Mouse (Mus musculus) gonadal fat pad, adult 2 months (tissue): ENCODE results near the gene Fbxl16. TPM values are rescaled to one million over a fixed set of nuclear protein-coding genes. Genes with fewer than 3 reads are reported as not detected.
"Not testable (repeated sequence)": the region's sequence is repeated elsewhere in the genome, so short reads cannot be mapped to it uniquely, and the experiment has no call there.

Source experiments
- DNase-seq: peaks from one replicate; pipeline ENCODE4 v3.0.0-alpha.2; 2012; ENCODE audit warnings: low read depth
- polyA plus RNA-seq: library from polyadenylated mRNA; depleted of rRNA; stranded (reverse); fragments of >200 nt; gene quantifications from 2 replicates; pipeline ENCODE4 v1.2.3, GENCODE M21; 2012

Gene Fbxl16
- polyA plus RNA-seq, 1 experiment, result 0.58 TPM

DNA sequence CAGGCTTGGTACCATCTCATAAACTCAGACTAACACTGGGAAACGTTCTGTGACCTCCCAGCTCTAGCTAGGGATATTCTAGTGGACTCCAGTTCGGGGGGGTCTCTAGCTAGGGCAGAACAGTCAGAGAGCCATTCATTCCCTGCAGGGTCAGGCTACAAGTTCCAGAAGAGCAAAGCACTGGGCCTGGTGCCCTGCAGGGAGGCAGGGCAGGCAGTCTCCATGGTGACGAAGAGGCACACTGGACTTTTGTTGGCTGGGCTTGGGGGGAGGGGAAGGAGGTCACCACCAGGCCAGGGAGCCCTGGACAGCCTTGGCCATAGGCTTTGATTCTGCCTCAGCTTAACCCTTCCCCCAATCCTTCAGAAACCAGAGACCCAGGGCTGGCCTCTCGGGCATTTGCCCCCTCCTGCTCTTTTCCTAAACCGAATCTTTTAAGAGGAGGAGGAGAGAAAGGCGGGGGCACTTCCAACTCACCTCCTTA is 13.2 kb upstream of the Fbxl16 start, which contains the start of gene AC134908.4:
Gene AC134908.4, minus strand, starts transcription at position 51 of the 484 bp plus-strand sequence.
- DNase-seq, result no peak

DNA sequence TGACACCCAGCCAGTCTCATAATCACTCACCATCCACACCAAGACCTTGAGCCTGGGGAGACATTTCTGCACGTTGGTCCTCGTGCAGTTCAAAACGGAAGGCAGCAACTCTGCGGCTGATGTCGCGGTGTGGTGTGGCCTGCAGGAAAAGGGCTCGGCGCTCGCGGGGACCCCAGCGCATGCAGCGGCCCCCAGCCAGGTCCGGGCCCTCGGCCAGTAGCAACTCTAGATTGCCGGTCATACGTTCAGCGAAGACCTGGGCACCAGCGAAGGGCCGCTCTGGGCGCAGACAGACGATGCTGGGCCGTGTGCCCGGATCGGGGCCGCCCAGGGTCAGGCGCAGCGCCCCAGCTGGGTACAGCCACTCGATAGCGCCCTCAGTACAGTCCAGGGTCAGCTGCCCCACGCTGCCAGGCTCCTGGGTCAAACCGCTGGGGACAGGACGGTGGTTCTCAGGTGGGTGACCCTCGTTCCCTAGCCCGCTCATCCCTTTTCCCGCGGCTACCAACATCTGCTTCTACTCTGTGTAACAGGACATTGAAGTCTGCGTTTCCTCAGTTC is 12.6 kb upstream of the Fbxl16 start:
- no peak for DNase-seq

DNA sequence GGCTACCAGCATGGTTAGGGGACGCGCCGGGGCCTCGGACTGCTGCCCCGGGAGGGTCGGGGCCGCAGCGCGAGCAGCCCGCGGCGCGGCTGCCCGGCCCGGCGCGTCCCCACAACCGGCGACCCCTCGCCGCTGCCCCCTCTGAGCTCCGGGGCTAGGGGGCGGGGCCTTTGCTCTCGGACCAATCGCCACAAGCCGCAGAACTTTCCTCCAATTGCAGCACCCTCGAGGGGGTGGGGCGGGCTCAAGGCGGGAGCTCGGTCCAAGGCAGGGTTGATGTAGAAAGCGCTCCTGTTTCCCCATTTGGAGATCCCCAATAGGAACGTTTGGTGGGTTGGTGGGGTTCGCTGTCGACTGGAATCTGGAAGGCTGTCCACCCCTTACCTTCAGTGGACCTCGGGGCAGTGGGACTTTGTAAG is 11.9 kb upstream of the Fbxl16 start, which contains the start of gene Metrn:
Gene Metrn, minus strand, starts transcription at position 186 of the 419 bp plus-strand sequence.
- no peak for DNase-seq

DNA sequence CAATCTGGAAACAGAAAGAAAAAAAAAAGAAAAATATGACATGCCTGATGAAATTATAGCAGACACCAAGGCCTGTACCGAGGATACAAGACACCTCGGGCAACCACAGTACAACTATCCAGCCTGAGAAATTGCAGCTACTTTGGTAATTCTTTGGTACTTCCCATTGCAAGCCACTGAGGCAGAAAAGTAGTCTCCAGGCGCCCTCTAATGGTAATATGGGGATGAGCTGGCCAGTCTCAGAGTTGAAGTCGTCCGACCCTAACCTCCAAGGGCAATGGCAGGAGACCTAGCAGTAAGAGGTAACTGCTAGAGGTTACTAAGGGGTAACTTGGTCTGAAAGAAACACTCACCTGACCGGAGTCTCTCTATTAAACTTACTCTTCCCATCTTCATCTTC is 7.9 kb upstream of the Fbxl16 start:
- no peak for DNase-seq

DNA sequence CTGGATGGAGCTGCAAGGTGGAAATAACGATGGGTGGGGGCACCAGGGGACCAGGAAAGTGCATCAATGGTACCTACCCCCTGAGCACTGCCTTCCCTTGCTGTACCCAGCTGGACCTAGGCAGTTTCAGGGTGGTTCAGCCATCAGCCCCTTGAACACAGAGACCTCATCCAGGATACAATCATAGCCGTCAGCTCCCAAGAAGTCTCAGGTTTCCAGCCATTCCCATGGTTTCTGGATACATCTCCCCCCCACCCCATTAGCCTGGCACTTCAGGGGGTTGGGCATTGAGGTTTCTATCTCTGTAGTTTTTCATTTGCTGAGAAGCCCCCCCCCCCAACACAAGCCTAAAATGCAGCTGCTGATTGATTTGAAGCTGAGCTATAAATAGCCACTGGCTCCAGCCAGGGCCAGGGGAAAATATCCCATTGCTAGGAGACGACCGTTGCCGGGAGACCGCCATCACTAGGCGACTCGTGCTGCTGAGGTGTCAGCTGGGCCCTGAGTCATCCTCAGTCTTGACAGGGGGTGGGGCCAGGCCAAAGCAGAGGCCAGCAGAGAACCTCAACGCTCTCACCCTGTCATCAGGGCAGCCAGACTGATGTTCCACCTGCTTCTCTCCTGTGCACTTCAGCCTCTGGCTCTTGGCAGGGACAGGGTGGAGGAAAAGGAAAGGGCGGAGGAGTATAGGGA is 5.9 kb upstream of the Fbxl16 start:
- DNase-seq, result no peak

DNA sequence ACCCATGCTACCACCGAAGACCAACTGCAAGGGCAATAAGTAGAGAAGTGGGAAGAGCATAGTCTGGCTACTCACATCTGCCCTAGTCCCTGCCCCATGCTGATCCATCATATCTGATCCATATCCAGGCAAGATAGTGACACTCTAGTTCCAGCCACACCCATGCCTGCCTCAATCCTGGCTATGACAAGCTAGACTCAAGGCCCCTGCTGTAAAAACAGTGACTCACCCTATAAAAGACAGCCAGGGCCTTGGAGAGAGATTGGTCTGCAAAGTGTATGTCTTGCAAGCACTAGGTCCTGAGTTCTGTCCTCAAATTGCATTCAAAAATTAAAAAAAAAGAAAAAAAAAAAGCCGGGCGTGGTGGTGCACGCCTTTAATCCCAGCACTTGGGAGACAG is 2.4 kb upstream of the Fbxl16 start:
- DNase-seq, result no peak

DNA sequence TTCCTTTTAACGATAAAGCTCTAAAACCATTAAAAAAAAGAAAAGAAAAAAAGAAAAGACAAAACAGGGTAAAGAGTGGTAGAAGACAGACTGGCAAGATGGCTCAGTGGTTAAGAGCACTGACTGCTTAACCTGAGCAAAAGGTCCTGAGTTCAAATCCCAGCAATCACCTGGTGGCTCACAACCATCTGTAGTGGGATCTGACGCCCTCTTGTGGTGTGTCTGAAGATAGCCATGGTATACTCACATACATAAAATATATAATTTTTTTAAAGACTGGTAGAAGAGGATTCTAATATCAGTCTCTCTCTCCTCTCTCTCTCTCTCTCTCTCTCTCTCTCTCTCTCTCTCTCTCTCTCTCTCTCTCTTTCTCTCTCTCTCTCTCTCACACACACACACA is 1.4 kb upstream of the Fbxl16 start:
- not testable (repeated sequence) for DNase-seq

DNA sequence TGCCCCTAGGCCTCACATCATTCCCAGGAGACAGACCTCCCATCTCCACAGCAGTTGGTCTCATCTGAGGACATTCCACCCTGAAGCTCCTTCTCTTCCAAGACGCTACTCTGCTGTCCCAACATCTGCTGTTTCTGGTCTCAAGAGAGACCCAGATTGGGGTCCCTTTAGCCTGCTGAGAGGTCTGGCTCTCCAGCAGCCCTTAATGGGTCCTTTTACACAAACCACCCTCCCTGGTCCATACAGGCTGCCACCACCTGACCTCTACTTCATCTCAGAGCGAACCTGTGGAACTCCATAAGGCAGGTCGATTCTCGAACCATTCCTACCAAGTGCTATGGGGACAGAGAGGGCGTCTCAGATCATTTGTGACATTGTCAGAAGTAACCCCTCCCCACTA is 857 bp upstream of the Fbxl16 start:
- DNase-seq, result no peak

DNA sequence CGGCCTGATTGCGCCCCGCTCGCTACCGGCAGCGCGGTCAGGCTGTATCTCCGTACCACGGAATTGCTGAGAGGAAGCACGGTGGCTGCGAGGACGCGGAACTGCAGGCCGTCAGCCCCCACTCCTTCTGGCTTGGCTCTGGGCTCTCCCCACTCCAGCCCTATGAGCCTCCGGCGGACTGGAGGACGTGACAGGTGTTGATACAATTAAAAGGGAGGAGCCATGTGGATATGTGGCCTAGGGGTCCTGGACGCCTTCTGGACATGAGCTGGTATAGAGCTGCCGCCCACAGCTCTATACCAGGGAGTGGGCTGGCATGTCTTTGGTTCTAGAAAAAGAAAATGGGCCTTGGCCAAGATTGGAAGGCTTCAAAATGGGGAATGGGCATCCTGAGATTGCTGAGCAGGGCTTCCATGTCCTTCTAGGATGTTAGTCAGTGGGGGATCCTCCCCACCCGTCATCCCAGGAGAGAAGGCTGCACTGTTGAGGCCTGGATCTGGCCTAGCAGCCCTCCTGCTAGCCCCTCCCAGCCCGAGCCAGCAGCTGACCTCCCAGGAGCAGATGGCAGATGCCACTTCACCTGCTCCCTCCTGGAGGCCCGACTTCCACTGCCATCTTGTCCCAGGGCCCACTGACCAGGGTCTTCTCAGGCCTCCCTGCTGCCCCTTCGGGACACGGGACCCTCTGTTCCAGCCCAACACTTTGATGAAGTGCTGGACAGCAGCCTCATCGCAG is 888 bp downstream of the Fbxl16 start:
- DNase-seq, result no peak

DNA sequence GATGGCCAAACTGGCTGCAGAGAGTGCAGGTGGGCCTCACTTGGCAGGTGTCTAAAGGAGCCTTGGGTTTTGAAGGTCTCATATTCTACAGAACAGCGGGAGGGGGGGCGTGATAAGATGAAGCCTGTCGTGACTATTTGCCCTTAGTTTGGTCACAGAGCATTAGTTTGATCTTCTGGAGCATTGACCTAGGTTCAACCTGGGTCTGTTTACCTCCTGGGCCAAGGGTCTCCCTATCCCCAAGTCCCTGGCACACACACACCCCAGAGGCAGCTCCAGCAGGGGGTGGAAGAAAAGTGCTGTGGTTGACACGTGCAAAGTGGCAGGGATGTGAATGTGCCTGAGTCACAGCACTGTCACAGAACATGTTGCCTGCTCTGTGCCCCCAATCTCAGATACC is 2.0 kb downstream of the Fbxl16 start:
- DNase-seq, result no peak

DNA sequence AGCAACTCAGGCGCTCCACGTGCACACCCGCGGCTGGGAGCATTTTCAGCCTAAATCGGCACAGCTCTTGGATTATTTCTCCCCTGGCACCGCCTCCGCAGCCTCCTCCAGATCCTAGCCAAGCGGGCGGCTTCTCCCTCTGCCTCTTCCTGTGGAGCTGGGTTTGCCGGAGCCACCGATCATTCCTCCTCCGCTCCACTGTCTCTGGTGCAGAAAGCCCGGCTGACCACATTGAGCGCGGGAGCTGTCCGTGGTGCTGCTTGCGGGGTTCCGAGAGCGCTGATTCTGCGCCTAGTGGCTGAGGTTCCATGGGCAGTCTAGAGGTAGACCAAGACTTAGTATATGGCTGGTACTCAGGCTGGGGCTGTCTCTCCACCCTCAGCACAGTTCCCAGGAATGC is 4.6 kb downstream of the Fbxl16 start:
- DNase-seq, result no peak

DNA sequence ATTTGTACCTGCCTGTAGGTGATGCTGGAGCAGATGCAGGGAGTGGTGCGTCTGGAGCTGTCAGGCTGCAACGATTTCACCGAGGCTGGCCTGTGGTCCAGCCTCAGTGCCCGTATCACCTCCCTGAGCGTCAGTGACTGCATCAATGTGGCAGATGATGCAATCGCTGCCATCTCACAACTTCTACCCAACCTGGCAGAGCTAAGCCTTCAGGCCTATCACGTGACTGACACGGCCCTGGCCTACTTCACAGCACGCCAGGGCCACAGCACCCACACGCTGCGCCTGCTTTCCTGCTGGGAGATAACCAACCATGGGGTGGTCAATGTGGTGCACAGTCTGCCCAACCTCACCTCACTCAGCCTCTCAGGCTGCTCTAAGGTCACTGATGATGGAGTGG is 8.8 kb downstream of the Fbxl16 start:
- no peak for DNase-seq

DNA sequence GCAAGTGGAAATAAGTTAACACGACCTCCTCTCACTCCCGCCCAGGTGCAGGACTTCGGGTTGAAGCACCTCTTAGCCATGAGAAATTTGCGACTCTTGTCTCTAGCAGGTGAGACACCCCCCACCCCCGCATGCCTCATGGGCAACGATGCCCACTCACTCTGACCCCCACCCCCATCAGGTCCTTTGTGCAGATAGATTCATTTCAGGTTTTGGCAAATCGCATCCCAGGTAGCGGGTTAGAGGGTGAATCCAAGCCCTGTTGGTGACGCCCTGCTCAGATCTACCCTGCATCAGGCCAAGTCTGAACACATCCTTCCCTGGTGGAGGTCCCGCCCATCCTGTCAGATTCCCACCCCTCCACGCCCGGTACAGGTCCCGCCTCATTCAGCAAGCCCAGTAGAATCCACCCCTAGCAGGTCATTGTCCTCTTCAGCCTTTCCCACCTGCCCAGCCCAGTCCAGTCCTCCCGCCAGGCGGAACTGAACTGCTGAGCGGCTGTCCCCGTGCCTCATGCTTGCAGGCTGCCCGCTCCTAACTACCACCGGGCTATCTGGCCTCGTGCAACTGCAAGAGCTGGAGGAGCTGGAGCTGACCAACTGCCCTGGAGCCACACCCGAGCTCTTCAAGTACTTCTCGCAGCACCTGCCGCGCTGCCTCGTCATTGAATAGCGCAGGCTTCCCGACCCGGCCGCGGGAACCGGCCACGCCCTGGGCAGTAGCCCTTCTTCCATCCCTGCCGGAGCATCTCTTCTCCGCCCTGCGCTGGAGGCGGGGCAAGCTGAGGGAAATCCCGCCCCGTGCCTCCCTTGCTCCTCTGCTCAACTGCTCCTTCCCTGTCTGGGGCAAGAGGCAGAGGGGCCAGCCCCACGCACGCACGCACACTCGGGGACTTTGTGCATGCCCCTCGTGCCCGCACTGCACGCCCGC is 10.2 kb downstream of the Fbxl16 start:
- no peak for DNase-seq

DNA sequence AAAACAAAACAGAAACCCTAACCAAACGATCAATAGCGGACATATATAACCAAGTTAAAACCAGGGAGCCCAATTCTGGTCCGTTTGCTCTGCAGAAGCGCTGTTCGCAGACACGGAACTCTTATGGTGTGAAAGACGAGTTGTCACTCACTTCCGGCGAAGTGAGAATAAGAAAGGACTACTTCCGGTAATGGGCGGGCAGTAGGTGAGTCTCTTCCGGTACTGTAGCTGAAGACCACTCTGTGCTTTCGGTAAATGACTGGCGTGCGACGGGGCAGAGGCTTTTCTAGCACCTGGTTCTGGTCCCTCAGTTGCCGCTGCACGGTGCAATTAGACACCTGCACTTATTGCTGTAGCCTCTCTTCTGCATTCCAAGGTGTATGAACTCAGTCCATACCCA is 14.6 kb downstream of the Fbxl16 start, which contains the start of gene Wdr24:
Gene Wdr24, plus strand, starts transcription at position 176 of the 400 bp plus-strand sequence.
- DNase-seq, result no peak

DNA sequence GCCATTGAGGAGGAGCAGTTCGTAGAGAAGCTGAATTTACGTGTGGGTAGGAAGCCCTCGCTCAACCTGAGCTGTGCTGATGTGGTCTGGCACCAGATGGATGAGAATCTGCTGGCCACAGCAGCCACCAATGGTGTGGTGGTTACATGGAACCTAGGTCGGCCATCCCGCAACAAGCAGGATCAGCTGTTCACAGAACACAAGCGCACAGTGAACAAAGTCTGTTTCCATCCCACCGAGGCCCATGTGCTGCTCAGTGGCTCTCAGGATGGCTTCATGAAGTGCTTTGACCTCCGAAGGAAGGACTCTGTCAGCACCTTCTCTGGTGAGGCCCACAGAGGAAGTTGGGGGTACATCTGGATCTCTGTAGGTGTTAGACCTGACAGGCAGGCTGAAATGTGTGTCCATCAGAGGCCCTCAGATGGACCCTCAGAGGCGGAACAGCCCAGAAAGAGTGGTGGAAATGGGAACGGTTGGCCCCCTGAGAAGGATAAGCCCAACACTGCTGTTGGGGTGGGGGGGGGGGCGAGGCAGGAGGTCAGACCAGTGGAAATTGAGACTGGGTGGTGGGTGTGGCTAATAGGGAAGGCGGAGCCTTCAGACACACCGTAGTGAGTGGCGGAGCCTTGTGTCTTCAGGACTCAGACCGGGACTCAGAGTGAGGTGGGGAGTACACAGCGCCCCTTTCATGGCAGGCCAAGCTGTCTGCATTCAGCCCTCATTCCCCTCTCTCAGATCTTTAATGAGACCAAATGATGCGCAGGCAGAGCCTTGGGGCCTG is 15.7 kb downstream of the Fbxl16 start:
- DNase-seq, result no peak

DNA sequence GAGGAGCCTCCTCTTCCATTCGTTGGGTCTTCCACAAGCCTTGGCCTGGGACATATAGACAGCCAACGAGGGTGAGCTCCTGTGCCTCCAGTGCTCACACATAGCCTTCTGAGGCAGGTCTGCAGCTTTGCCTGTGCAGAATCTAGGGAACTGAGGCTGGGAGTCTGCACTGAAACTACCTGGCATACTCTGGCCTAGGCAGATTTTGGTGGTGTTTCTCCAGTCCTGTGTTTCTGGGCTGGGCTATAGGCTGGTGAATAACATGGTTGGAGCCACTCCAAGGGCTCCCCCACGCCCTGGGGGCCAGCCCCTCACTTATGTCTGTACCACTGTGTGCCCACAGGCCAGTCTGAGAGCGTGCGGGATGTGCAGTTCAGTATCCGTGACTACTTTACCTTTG is 16.4 kb downstream of the Fbxl16 start:
- no peak for DNase-seq

DNA sequence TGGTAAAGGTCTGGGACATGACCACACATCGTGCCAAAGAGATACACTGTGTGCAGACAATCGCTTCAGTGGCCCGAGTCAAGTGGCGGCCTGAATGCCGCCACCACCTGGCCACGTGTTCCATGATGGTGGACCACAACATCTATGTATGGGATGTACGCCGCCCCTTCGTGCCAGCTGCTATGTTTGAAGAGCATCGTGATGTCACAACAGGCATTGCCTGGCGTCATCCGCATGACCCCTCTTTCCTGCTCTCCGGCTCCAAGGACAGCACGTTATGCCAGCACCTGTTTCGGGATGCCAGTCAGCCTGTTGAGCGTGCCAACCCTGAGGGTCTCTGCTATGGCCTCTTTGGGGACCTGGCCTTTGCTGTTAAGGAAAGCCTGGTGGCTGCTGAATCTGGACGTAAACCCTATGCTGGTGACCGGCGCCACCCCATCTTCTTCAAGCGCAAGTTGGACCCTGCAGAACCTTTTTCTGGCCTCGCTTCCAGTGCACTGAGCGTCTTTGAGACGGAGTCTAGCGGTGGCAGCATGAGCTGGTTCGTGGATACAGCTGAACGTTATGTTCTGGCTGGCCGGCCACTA is 17.2 kb downstream of the Fbxl16 start:
- DNase-seq, result no peak

DNA sequence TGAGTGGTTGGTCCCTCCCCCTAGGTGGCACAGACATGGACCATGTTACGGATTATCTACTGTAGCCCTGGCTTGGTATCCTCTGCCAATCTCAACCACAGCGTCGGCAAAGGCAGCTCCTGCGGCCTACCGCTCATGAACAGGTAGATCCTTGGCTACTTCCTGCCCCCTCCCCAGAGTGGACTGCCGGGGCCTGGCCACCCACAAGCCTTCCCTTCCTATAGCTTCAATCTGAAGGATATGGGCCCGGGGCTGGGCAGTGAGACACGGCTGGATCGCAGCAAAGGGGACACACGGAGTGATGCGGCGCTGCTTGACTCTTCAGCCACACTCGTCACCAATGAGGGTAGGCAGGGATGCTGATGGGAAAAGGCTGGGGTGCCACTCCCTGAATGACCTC is 18.1 kb downstream of the Fbxl16 start:
- DNase-seq, result no peak

DNA sequence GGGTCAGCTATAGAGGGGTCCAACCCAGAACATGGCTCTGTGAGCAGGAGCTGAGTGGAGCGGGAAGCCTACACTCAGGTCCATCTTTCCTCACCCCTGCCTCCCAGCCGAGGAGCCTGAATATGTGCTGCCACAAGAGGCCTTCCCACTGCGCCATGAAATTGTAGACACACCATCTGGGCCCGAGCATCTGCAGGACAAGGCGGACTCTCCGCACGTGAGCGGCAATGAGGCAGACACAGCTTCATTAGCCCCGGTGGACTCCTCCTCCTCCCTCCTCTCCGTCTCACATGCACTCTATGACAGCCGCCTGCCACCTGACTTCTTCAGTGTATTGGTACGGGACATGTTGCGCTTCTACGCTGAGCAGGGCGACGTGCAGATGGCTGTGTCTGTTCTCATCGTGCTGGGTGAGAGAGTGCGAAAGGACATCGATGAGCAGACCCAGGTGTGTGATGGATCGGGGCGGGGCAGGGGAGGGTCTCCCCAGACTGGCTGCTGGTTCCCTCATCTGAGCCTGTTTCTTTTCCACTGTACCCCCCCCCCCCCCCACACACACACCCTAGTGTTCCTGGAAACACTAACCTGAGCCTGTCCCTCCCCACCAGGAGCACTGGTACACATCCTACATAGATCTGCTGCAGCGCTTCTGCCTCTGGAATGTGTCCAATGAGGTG is 18.8 kb downstream of the Fbxl16 start:
- no peak for DNase-seq

DNA sequence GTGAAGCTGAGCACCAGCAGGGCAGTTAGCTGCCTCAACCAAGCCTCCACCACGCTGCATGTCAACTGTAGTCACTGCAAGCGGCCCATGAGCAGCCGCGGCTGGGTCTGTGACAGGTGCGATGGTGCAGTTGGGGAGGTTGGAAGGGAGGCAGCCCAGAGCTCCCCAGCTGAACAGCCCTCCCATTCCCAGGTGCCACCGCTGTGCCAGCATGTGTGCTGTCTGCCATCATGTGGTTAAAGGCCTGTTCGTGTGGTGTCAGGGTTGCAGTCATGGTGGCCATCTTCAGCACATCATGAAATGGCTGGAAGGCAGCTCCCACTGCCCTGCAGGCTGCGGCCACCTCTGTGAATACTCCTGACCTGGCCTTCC is 19.3 kb downstream of the Fbxl16 start:
- DNase-seq, result no peak
